Mouse (Mus musculus) telencephalon, adult 2 months (tissue): ENCODE data around the gene Vps13a.

ENCODE experiments used
- DNase-seq: peaks from one replicate; pipeline ENCODE4 v3.0.0-alpha.2; 2011; ENCODE audit warnings: low read depth, low spot score

Gene Vps13a

DNA sequence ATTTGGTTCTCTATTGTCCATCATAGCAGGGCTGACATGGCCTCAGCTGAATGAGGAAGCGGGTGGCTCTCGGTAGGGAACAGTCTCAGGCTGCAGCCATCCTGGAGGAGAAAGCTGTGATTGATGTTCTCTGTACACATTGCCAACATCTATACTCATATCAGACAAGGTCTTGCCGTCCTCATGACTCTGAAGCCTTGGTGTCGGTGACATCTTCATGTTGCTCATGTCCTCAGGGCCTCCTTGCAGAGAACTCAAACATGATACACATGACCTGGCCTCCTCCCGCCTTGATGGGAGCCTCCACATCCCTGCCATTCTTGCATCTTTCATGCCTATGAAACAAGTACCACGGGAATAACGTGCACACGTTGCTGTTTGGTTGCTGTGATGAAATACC is 200.2 kb downstream of the Vps13a start:
- DNase-seq = no peak

DNA sequence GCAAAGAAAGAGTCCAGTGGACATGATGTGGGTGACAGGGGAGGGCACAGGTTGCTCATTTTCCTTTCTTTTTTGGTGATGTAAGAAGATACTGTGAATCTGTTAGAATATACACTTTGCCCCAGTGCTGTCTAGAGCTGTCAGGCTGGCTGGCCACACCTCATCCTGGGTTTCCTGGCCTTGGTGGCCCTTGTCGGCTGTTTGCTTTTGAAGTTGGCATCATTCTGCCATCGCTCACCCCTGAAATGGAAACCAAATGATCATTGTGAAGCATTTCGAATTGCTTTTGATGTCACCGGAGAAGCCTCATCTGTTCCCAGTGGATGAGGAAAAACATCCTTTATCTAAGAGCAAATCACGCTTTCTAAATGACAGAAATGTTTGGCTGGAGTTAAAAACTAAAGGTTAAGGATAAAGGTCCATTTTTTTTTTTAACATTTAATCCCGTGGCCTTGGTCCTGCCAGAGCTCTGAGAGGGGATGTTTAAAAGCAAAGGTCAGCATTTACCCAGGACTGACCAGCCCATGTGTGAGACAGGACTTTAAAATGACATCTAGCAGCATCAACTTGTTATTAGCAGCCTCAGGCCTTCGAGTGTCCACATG is 201.0 kb downstream of the Vps13a start:
- no peak for DNase-seq

DNA sequence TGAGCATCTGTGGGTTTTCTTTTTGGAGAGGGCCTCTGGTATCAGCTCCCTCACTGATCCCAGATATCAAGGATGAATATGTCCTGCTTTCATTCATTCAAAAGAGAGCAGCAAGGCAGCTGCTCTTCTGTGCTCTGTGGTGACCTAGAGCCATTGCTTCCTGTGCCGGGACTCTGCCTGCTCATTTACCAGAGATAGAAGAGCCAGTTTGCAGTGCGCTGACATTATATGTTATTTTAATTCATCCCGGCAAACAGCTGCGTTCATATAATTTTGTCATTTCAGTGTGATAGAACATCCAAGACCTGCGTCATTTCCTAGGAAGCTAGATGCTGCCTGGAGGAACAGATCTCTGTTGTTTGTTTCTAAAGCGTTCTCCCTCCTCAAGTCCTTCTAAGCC is 203.9 kb downstream of the Vps13a start:
- DNase-seq = no peak
